Mouse (Mus musculus): ENCODE measurements around the gene Ehmt2. TPM values are rescaled to one million over a fixed set of nuclear protein-coding genes. Genes with fewer than 3 reads are reported as not detected.
A peak's percentile ranks its signal among the peaks of the same experiment; 100 is the strongest.

The Ehmt2 gene
- polyA plus RNA-seq, 1 experiment from 2014 or later, result 70.1 TPM

- Histone ChIP-seq H3K4me3 (ENCODE audit: low read depth, low read length) (no peak overlapping the region), H3K27me3 (ENCODE audit: control insufficient read depth, insufficient read depth, low read length) (no peaks in the 10 kb centered on the region), H3K27ac (ENCODE audit: low read depth, low read length) (no peak overlapping the region), H3K9me3 (ENCODE audit: control insufficient read depth, low read length) (no peaks in the 10 kb centered on the region), H3K36me3 (ENCODE audit: control insufficient read depth, insufficient read depth, low read length) (no peaks in the 10 kb centered on the region), H3K4me2 (replicated peaks; ENCODE audit: low read depth, low read length) (no peak overlapping the region), H3K9ac (ENCODE audit: low read depth, low read length) (no peak overlapping the region), H3K4me1 (replicated peaks; ENCODE audit: control insufficient read depth, insufficient read depth, low read length) (0 out of 2 replicates have a peak, but pooled peaks cover 3% of the 10 kb centered on the region)
- no peak for ATAC-seq (ENCODE audit: low FRiP score)
- 87% methylated on average over 18 of the region's 18 CpGs for WGBS
- DNase-seq (ENCODE audit: low spot score), result no peak
Observed at GRCm38 (mm10) chr17:34927306-34928019, 29.2 kb downstream of the Ehmt2 start.

DNA sequence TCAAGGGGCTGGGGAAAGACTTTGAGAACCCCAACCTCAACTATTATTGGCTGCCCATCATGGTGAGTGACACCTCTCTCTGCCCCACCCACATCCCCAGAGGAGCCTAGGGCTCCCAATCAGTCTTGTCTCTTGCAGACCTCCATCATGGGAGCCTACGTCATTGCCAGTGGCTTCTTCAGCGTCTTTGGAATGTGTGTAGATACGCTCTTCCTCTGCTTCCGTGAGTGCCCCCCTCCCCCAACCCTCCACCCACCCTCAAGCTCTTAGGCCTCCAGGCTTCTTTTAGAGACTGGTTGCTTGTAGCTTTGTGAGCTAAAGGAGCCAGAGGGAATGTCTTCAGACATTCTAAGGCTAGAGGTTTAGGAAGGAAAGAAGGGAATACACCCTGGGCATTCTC lies 30.6 kb downstream of the Ehmt2 start:
- no peaks in the 10 kb centered on the region for H3K9me3 ChIP-seq (ENCODE audit: control insufficient read depth, low read length)
- H3K4me2 ChIP-seq (replicated peaks; ENCODE audit: low read depth, low read length), result no peak overlapping the region
- H3K27me3 ChIP-seq (ENCODE audit: control insufficient read depth, insufficient read depth, low read length), result no peaks in the 10 kb centered on the region
- whole genome bisulfite sequencing, result 72% methylated on average over 4 of the region's 4 CpGs
- H3K9ac ChIP-seq (ENCODE audit: low read depth, low read length), result no peak overlapping the region
- no peak for DNase-seq (ENCODE audit: low spot score)
- H3K4me1 ChIP-seq (replicated peaks; ENCODE audit: control insufficient read depth, insufficient read depth, low read length), result 0 out of 2 replicates have a peak, but pooled peaks cover 3% of the 10 kb centered on the region
- no peak overlapping the region for H3K4me3 ChIP-seq (ENCODE audit: low read depth, low read length)
- no peaks in the 10 kb centered on the region for H3K36me3 ChIP-seq (ENCODE audit: control insufficient read depth, insufficient read depth, low read length)
- no peak overlapping the region for H3K27ac ChIP-seq (ENCODE audit: low read depth, low read length)
- no peak for ATAC-seq (ENCODE audit: low FRiP score)

GRCm38 (mm10) chr17:34931061-34931734 lies 32.9 kb downstream of the Ehmt2 start, which contains the start of gene Neu1:
Gene Neu1, plus strand, starts transcription at chr17:34931253.
- Histone ChIP-seq H3K4me3 (ENCODE audit: low read depth, low read length) (peak within 1 kb of the TSS; percentile 69), H3K4me2 (replicated peaks; ENCODE audit: low read depth, low read length) (peak within 1 kb of the TSS; percentile 93), H3K36me3 (ENCODE audit: control insufficient read depth, insufficient read depth, low read length) (no peaks in the 10 kb centered on the region), H3K4me1 (replicated peaks; ENCODE audit: control insufficient read depth, insufficient read depth, low read length) (0 out of 2 replicates have a peak, but pooled peaks cover 3% of the 10 kb centered on the region), H3K9ac (ENCODE audit: low read depth, low read length) (peak within 1 kb of the TSS; percentile 75), H3K27me3 (ENCODE audit: control insufficient read depth, insufficient read depth, low read length) (no peaks in the 10 kb centered on the region), H3K27ac (ENCODE audit: low read depth, low read length) (no peak within 1 kb of the TSS), H3K9me3 (ENCODE audit: control insufficient read depth, low read length) (no peaks in the 10 kb centered on the region)
- DNase-seq (ENCODE audit: low spot score) (peak; percentile 98), ATAC-seq (ENCODE audit: low FRiP score) (peak; percentile 96)
- 1% methylated on average over 37 of the region's 38 CpGs for WGBS

DNA sequence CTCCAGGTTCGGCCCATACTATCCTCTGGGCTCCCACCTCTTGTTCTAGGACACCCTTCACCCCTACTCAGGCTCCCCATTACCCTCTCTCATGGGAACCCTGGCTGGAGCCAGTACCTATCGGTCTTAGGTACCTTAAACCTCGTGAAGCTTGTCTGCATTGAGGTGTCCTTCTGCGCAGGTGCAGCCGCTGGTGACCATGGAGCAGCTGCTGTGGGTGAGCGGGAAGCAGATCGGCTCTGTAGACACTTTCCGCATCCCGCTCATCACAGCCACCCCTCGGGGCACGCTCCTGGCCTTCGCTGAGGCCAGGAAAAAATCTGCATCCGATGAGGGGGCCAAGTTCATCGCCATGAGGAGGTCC lies 33.4 kb downstream of the Ehmt2 start:
- peak; percentile 56; the same call in 1 of the 2 replicates for ATAC-seq (ENCODE audit: low FRiP score)
- H3K27ac ChIP-seq (ENCODE audit: low read depth, low read length), result no peak overlapping the region
- H3K4me1 ChIP-seq (replicated peaks; ENCODE audit: control insufficient read depth, insufficient read depth, low read length), result 0 out of 2 replicates have a peak, but pooled peaks cover 3% of the 10 kb centered on the region
- H3K27me3 ChIP-seq (ENCODE audit: control insufficient read depth, insufficient read depth, low read length), result no peaks in the 10 kb centered on the region
- H3K36me3 ChIP-seq (ENCODE audit: control insufficient read depth, insufficient read depth, low read length), result no peaks in the 10 kb centered on the region
- peak overlapping the region; percentile 69 for H3K4me3 ChIP-seq (ENCODE audit: low read depth, low read length)
- WGBS, result 19% methylated on average over 14 of the region's 14 CpGs
- DNase-seq (ENCODE audit: low spot score), result no peak
- H3K9me3 ChIP-seq (ENCODE audit: control insufficient read depth, low read length), result no peaks in the 10 kb centered on the region
- peak overlapping the region; percentile 93 for H3K4me2 ChIP-seq (replicated peaks; ENCODE audit: low read depth, low read length)
- H3K9ac ChIP-seq (ENCODE audit: low read depth, low read length), result peak overlapping the region; percentile 75

GRCm38 (mm10) chr17:34932287-34932686 lies 34.0 kb downstream of the Ehmt2 start:
- no peaks in the 10 kb centered on the region for H3K36me3 ChIP-seq (ENCODE audit: control insufficient read depth, insufficient read depth, low read length)
- ATAC-seq (ENCODE audit: low FRiP score) (no peak), DNase-seq (ENCODE audit: low spot score) (no peak)
- H3K27ac ChIP-seq (ENCODE audit: low read depth, low read length), result no peak overlapping the region
- WGBS, result 91% methylated on average over 8 of the region's 8 CpGs
- no peaks in the 10 kb centered on the region for H3K27me3 ChIP-seq (ENCODE audit: control insufficient read depth, insufficient read depth, low read length)
- 0 out of 2 replicates have a peak, but pooled peaks cover 3% of the 10 kb centered on the region for H3K4me1 ChIP-seq (replicated peaks; ENCODE audit: control insufficient read depth, insufficient read depth, low read length)
- H3K4me3 ChIP-seq (ENCODE audit: low read depth, low read length), result peak overlapping the region; percentile 69; the same call in 1 of the 2 replicates
- H3K9me3 ChIP-seq (ENCODE audit: control insufficient read depth, low read length), result no peaks in the 10 kb centered on the region
- no peak overlapping the region for H3K9ac ChIP-seq (ENCODE audit: low read depth, low read length)
- peak overlapping the region; percentile 93 for H3K4me2 ChIP-seq (replicated peaks; ENCODE audit: low read depth, low read length)

DNA sequence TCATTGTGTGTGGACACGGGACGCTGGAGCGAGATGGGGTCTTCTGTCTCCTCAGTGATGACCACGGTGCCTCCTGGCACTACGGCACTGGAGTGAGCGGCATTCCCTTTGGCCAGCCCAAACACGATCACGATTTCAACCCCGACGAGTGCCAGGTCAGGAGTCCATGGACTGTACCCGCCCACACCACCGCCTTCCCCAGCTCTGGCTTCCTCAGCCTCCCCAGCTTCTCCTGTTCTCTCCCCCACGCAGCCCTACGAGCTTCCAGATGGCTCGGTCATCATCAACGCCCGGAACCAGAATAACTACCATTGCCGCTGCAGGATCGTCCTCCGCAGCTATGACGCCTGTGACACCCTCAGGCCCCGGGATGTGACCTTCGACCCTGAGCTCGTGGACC lies 35.8 kb downstream of the Ehmt2 start:
- H3K9ac ChIP-seq (ENCODE audit: low read depth, low read length), result no peak overlapping the region
- ATAC-seq (ENCODE audit: low FRiP score) (no peak), DNase-seq (ENCODE audit: low spot score) (no peak)
- no peak overlapping the region for H3K4me3 ChIP-seq (ENCODE audit: low read depth, low read length)
- 0 out of 2 replicates have a peak, but pooled peaks cover 3% of the 10 kb centered on the region for H3K4me1 ChIP-seq (replicated peaks; ENCODE audit: control insufficient read depth, insufficient read depth, low read length)
- H3K4me2 ChIP-seq (replicated peaks; ENCODE audit: low read depth, low read length), result no peak overlapping the region
- WGBS, result 74% methylated on average over 23 of the region's 24 CpGs
- no peaks in the 10 kb centered on the region for H3K36me3 ChIP-seq (ENCODE audit: control insufficient read depth, insufficient read depth, low read length)
- H3K9me3 ChIP-seq (ENCODE audit: control insufficient read depth, low read length), result no peaks in the 10 kb centered on the region
- no peaks in the 10 kb centered on the region for H3K27me3 ChIP-seq (ENCODE audit: control insufficient read depth, insufficient read depth, low read length)
- no peak overlapping the region for H3K27ac ChIP-seq (ENCODE audit: low read depth, low read length)

DNA sequence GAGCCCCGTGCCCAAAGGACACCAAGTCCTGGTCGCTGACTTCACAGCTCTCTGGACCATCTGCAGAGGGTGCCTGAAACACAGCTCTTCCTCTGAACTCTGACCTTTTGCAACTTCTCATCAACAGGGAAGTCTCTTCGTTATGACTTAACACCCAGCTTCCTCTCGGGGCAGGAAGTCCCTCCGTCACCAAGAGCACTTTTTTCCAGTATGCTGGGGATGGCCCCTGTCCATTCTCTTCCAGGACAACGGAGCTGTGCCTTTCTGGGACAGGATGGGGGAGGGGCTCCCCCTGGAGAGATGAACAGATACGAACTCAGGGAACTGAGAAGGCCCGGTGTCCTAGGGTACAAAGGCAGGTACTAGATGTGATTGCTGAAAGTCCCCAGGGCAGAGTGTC lies 36.6 kb downstream of the Ehmt2 start:
- H3K27me3 ChIP-seq (ENCODE audit: control insufficient read depth, insufficient read depth, low read length), result no peaks in the 10 kb centered on the region
- no peak overlapping the region for H3K4me3 ChIP-seq (ENCODE audit: low read depth, low read length)
- H3K9ac ChIP-seq (ENCODE audit: low read depth, low read length), result no peak overlapping the region
- H3K4me1 ChIP-seq (replicated peaks; ENCODE audit: control insufficient read depth, insufficient read depth, low read length), result 0 out of 2 replicates have a peak, but pooled peaks cover 3% of the 10 kb centered on the region
- H3K4me2 ChIP-seq (replicated peaks; ENCODE audit: low read depth, low read length), result no peak overlapping the region
- no peaks in the 10 kb centered on the region for H3K9me3 ChIP-seq (ENCODE audit: control insufficient read depth, low read length)
- DNase-seq (ENCODE audit: low spot score) (no peak), ATAC-seq (ENCODE audit: low FRiP score) (no peak)
- H3K36me3 ChIP-seq (ENCODE audit: control insufficient read depth, insufficient read depth, low read length), result no peaks in the 10 kb centered on the region
- no peak overlapping the region for H3K27ac ChIP-seq (ENCODE audit: low read depth, low read length)
- 47% methylated on average over 8 of the region's 8 CpGs for WGBS

DNA sequence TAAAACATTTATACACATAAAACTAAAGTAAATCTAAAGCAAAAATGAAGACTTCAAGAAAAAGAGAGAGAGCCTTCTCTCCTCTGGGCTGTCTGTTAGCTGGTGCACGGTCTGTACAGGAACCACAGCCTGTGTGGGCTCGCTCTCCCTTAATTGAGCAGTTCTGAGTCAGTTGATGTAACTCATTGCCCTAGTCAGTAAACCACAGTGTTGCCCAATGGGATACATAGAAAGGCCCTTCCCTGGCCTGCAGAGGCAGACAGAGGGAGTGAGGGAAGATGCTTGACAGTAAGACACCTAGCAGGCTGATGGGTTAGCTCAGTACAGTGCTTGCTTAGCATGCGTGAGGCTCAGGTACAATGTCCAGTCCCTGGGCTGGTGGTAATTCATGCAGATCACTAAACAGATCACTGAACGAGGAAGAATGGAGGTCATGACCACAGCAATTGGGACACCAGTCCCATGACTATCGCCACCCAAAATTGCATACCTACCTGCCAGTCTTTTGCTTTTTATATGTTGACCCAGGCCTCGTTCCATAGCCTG lies 39.8 kb downstream of the Ehmt2 start:
- Histone ChIP-seq H3K27ac (ENCODE audit: low read depth, low read length) (no peak overlapping the region), H3K4me1 (replicated peaks; ENCODE audit: control insufficient read depth, insufficient read depth, low read length) (no peaks in the 10 kb centered on the region), H3K4me2 (replicated peaks; ENCODE audit: low read depth, low read length) (no peak overlapping the region), H3K27me3 (ENCODE audit: control insufficient read depth, insufficient read depth, low read length) (no peaks in the 10 kb centered on the region), H3K36me3 (ENCODE audit: control insufficient read depth, insufficient read depth, low read length) (no peaks in the 10 kb centered on the region), H3K4me3 (ENCODE audit: low read depth, low read length) (no peak overlapping the region), H3K9me3 (ENCODE audit: control insufficient read depth, low read length) (no peaks in the 10 kb centered on the region), H3K9ac (ENCODE audit: low read depth, low read length) (no peak overlapping the region)
- WGBS, result 90% methylated on average over 6 of the region's 6 CpGs
- DNase-seq (ENCODE audit: low spot score) (no peak), ATAC-seq (ENCODE audit: low FRiP score) (no peak)

All from hindbrain, embryonic 11.5 days (tissue).